Mouse (Mus musculus) urinary bladder, postnatal 14 days (tissue): ENCODE measurements around the gene Rab11fip3.
"Not testable (repeated sequence)": the region's sequence is repeated elsewhere in the genome, so short reads cannot be mapped to it uniquely, and the experiment has no call there.

ENCODE experiments used
- DNase-seq: peaks from one replicate; pipeline ENCODE4 v3.0.0; 2021; ENCODE audit warnings: low spot score

Rab11fip3 gene

GRCm38 (mm10) chr17:26040711-26041110 lies 28.6 kb downstream of the Rab11fip3 start:
- not testable (repeated sequence) for DNase-seq

- no peak for DNase-seq
Observed at GRCm38 (mm10) chr17:26032037-26032436, 37.3 kb downstream of the Rab11fip3 start.

GRCm38 (mm10) chr17:26031583-26031982 lies 37.8 kb downstream of the Rab11fip3 start:
- DNase-seq = no peak

- DNase-seq = no peak
Observed at GRCm38 (mm10) chr17:26028261-26028660, 41.1 kb downstream of the Rab11fip3 start.

GRCm38 (mm10) chr17:26024674-26025073 lies 44.7 kb downstream of the Rab11fip3 start:
- DNase-seq = no peak

GRCm38 (mm10) chr17:26023966-26024365 lies 45.4 kb downstream of the Rab11fip3 start:
- DNase-seq = no peak

GRCm38 (mm10) chr17:26023181-26023580 lies 46.2 kb downstream of the Rab11fip3 start:
- no peak for DNase-seq

- DNase-seq = peak; percentile 31
Observed at GRCm38 (mm10) chr17:26021728-26022341, 47.5 kb downstream of the Rab11fip3 start.

GRCm38 (mm10) chr17:26020848-26021347 lies 48.5 kb downstream of the Rab11fip3 start:
- DNase-seq = no peak

GRCm38 (mm10) chr17:26018388-26018787 lies 51.0 kb downstream of the Rab11fip3 start:
- DNase-seq = no peak

GRCm38 (mm10) chr17:26017949-26018348 lies 51.4 kb downstream of the Rab11fip3 start:
- no peak for DNase-seq

- DNase-seq = no peak
Observed at GRCm38 (mm10) chr17:26017021-26017420, 52.3 kb downstream of the Rab11fip3 start.

GRCm38 (mm10) chr17:26013711-26014110 lies 55.6 kb downstream of the Rab11fip3 start:
- DNase-seq = no peak

GRCm38 (mm10) chr17:26011841-26012460 lies 57.4 kb downstream of the Rab11fip3 start:
- DNase-seq = peak; percentile 84

- DNase-seq = peak; percentile 82
Observed at GRCm38 (mm10) chr17:26009540-26009939, 59.8 kb downstream of the Rab11fip3 start.

GRCm38 (mm10) chr17:26008787-26009186 lies 60.6 kb downstream of the Rab11fip3 start:
- DNase-seq = no peak

- no peak for DNase-seq
Observed at GRCm38 (mm10) chr17:26008331-26008730, 61.0 kb downstream of the Rab11fip3 start.

- DNase-seq = no peak
Observed at GRCm38 (mm10) chr17:26007646-26008045, 61.7 kb downstream of the Rab11fip3 start.

GRCm38 (mm10) chr17:26005731-26006450 lies 63.5 kb downstream of the Rab11fip3 start:
- DNase-seq = no peak

GRCm38 (mm10) chr17:26004711-26005110 lies 64.6 kb downstream of the Rab11fip3 start:
- no peak for DNase-seq

- DNase-seq = no peak
Observed at GRCm38 (mm10) chr17:26003864-26004263, 65.5 kb downstream of the Rab11fip3 start.

GRCm38 (mm10) chr17:25998425-25998824 lies 70.9 kb downstream of the Rab11fip3 start:
- DNase-seq = no peak

- no peak for DNase-seq
Observed at GRCm38 (mm10) chr17:25993489-25993888, 75.9 kb downstream of the Rab11fip3 start.
